8 mouse cellular contexts compared by ENCODE assay signal in genomic region chr13:98316480-98317245, GRCm38 (mm10). TPM values are rescaled to one million over a fixed set of nuclear protein-coding genes. Genes with fewer than 3 reads are reported as not detected.
DNase-seq lines count a peak whose midpoint lies in the region; ATAC-seq lines count a peak whose summit lies in the region.

TSS of gene Btf3 (minus strand) at chr13:98317006.

- H3K36me3 ChIP-seq in hindbrain, embryonic 11.5 days (ENCODE audit: control insufficient read depth, insufficient read depth, low read length), result no peaks in the 10 kb centered on the region

- WGBS in hindbrain, embryonic 11.5 days, result under 1% methylated on average over 61 of the region's 90 CpGs

- peak within 1 kb of the TSS; percentile 96 for H3K9ac ChIP-seq in hindbrain, embryonic 11.5 days (ENCODE audit: low read depth, low read length)

- 0 out of 2 replicates have a peak, but pooled peaks cover 2% of the 10 kb centered on the region for H3K4me1 ChIP-seq in hindbrain, embryonic 11.5 days (replicated peaks; ENCODE audit: control insufficient read depth, insufficient read depth, low read length)

- no peaks in the 10 kb centered on the region for H3K9me3 ChIP-seq in hindbrain, embryonic 11.5 days (ENCODE audit: control insufficient read depth, low read length)

- peak; percentile 95 for ATAC-seq in hindbrain, embryonic 11.5 days (ENCODE audit: low FRiP score)

- H3K27ac ChIP-seq in hindbrain, embryonic 11.5 days (ENCODE audit: low read depth, low read length), result peak within 1 kb of the TSS; percentile 74

- DNase-seq in Muller cell, postnatal 12 days (ENCODE audit: inconsistent ontology term), result peak; percentile 97
- DNase-seq in cerebellum, adult 9-11 months, result peak; percentile 93
- peak; percentile 82 to 95 for DNase-seq in frontal cortex, adult 2 months (ENCODE audit: extremely low spot score in 1 of 2, low spot score in 1 of 2)
- DNase-seq in hindbrain, embryonic 11.5 days (ENCODE audit: low spot score), result peak; percentile 97
- DNase-seq in layer of hippocampus, postnatal 10 days (ENCODE audit: low spot score in 2 of 2), result peak; percentile 90 to 94
- DNase-seq in lung, postnatal 10 days, result peak; percentile 95
- DNase-seq in ovary, postnatal 36 days (ENCODE audit: low spot score), result peak; percentile 93
- DNase-seq in thymus, postnatal 25 days, result peak; percentile 90

- H3K4me2 ChIP-seq in hindbrain, embryonic 11.5 days (replicated peaks; ENCODE audit: low read depth, low read length), result peak within 1 kb of the TSS; percentile 46

- H3K4me3 ChIP-seq in hindbrain, embryonic 11.5 days (ENCODE audit: low read depth, low read length), result peak within 1 kb of the TSS; percentile 100

- H3K27me3 ChIP-seq in hindbrain, embryonic 11.5 days (ENCODE audit: control insufficient read depth, insufficient read depth, low read length), result no peaks in the 10 kb centered on the region

RNA-seq across cellular contexts. Expression of gene Btf3, which starts in this region (rescaled TPM):
- 302 and 345 TPM in 2 replicates for polyA plus RNA-seq in frontal cortex, adult 2 months (2012; rRNA removed)
- polyA plus RNA-seq in hindbrain, embryonic 11.5 days (2014; fragmentation: Nextera tagmentation; extraction: Ambion mirVana), result 784 and 800 TPM in 2 replicates
- 100 to 1,000 TPM; 240 to 268 TPM for total RNA-seq in layer of hippocampus, postnatal 10 days (2021)

Comparison
In these comparisons a context has a peak if more than half of its experiments do, and no peak if none do; other contexts are left out.
1. Peak in every context shown above with its lines: DNase-seq, ATAC-seq, H3K4me3 ChIP-seq and H3K27ac ChIP-seq.